Mouse (Mus musculus) retina, adult 2 months (tissue): ENCODE data around the gene RPS10-NUDT3.

ENCODE experiments used
- DNase-seq: peaks from one replicate; pipeline ENCODE4 v3.0.0-alpha.2; 2012; ENCODE audit warnings: low read depth, low spot score

RPS10-NUDT3 gene

GRCm38 (mm10) chr17:27634871-27635574 lies at the start of gene RPS10-NUDT3:
TSS of gene RPS10-NUDT3 (minus strand) at chr17:27635222.
- DNase-seq = peak; percentile 87

- no peak for DNase-seq
Observed at GRCm38 (mm10) chr17:27678924-27679813, 44.1 kb upstream of the RPS10-NUDT3 start.

- no peak for DNase-seq
Observed at GRCm38 (mm10) chr17:27677756-27678155, 42.7 kb upstream of the RPS10-NUDT3 start.

- DNase-seq = no peak
Observed at GRCm38 (mm10) chr17:27676270-27676669, 41.2 kb upstream of the RPS10-NUDT3 start.

- no peak for DNase-seq
Observed at GRCm38 (mm10) chr17:27675453-27675852, 40.4 kb upstream of the RPS10-NUDT3 start.

- DNase-seq = no peak
Observed at GRCm38 (mm10) chr17:27673945-27674344, 38.9 kb upstream of the RPS10-NUDT3 start.

GRCm38 (mm10) chr17:27671720-27672119 lies 36.7 kb upstream of the RPS10-NUDT3 start:
- no peak for DNase-seq

- DNase-seq = no peak
Observed at GRCm38 (mm10) chr17:27658767-27659166, 23.7 kb upstream of the RPS10-NUDT3 start.

GRCm38 (mm10) chr17:27657123-27657522 lies 22.1 kb upstream of the RPS10-NUDT3 start:
- DNase-seq = no peak

GRCm38 (mm10) chr17:27656414-27656813 lies 21.4 kb upstream of the RPS10-NUDT3 start:
- DNase-seq = no peak

GRCm38 (mm10) chr17:27656011-27656399 lies 21.0 kb upstream of the RPS10-NUDT3 start:
- DNase-seq = no peak

- DNase-seq = peak; percentile 68
Observed at GRCm38 (mm10) chr17:27655089-27656010, 20.3 kb upstream of the RPS10-NUDT3 start, which contains the start of gene Pacsin1. TSS of gene Pacsin1 (plus strand) at chr17:27655509.

GRCm38 (mm10) chr17:27653253-27653959 lies 18.4 kb upstream of the RPS10-NUDT3 start:
- DNase-seq = no peak

- DNase-seq = no peak
Observed at GRCm38 (mm10) chr17:27652046-27652790, 17.2 kb upstream of the RPS10-NUDT3 start.

- no peak for DNase-seq
Observed at GRCm38 (mm10) chr17:27650586-27650985, 15.6 kb upstream of the RPS10-NUDT3 start.

- no peak for DNase-seq
Observed at GRCm38 (mm10) chr17:27650160-27650559, 15.1 kb upstream of the RPS10-NUDT3 start.

GRCm38 (mm10) chr17:27645807-27646206 lies 10.8 kb upstream of the RPS10-NUDT3 start:
- DNase-seq = no peak

GRCm38 (mm10) chr17:27644572-27644971 lies 9.6 kb upstream of the RPS10-NUDT3 start:
- DNase-seq = no peak

GRCm38 (mm10) chr17:27643756-27644155 lies 8.7 kb upstream of the RPS10-NUDT3 start:
- DNase-seq = no peak

- no peak for DNase-seq
Observed at GRCm38 (mm10) chr17:27643101-27643500, 8.1 kb upstream of the RPS10-NUDT3 start.
